Mouse (Mus musculus): ENCODE measurements at regions not wholly inside any gene's neighbourhood (a gene's known extent, or its start where the extent isn't known, plus 50 kb on each side); places are given as distances from the start of the nearest gene placed in this dataset.

- TF ChIP-seq EP300 (IDR thresholded peaks at IDR 0.05; ENCODE audit: low read depth) (no peak), CTCF (IDR thresholded peaks at IDR 0.05; ENCODE audit: low read depth) (no peak)
Measured at GRCm38 (mm10) chr8:31616501-31616900, 1812.0 kb upstream of the 5930422O12Rik start.

All from liver, postnatal 0 days (tissue).